Mouse (Mus musculus): ENCODE results near the gene Ank3. TPM values are rescaled to one million over a fixed set of nuclear protein-coding genes. Genes with fewer than 3 reads are reported as not detected.

Gene Ank3
- polyA plus RNA-seq, 1 experiment from 2014 or later = 22.5 TPM

GRCm38 (mm10) chr10:70041562-70041961 lies 643.0 kb downstream of the Ank3 start:
- Histone ChIP-seq H3K27ac (replicated peaks; ENCODE audit: low read depth, low read length) (no peak overlapping the region), H3K4me3 (ENCODE audit: low read depth, low read length) (no peak overlapping the region), H3K4me1 (ENCODE audit: control insufficient read depth, insufficient read depth, low read length) (no peaks in the 10 kb centered on the region), H3K9ac (ENCODE audit: low read depth, low read length) (no peak overlapping the region), H3K9me3 (ENCODE audit: control insufficient read depth, low read length) (no peaks in the 10 kb centered on the region), H3K27me3 (replicated peaks; ENCODE audit: control insufficient read depth, insufficient read depth, low read length) (no peaks in the 10 kb centered on the region), H3K4me2 (ENCODE audit: low read depth, low read length) (no peak overlapping the region), H3K36me3 (ENCODE audit: control insufficient read depth, insufficient read depth, low read length) (no peaks in the 10 kb centered on the region)
- DNase-seq (ENCODE audit: low spot score) (no peak), ATAC-seq (ENCODE audit: low read depth) (no peak)

- Histone ChIP-seq H3K4me2 (ENCODE audit: low read depth, low read length) (no peak overlapping the region), H3K9me3 (ENCODE audit: control insufficient read depth, low read length) (no peaks in the 10 kb centered on the region), H3K4me3 (ENCODE audit: low read depth, low read length) (no peak overlapping the region), H3K27me3 (replicated peaks; ENCODE audit: control insufficient read depth, insufficient read depth, low read length) (no peaks in the 10 kb centered on the region), H3K36me3 (ENCODE audit: control insufficient read depth, insufficient read depth, low read length) (no peaks in the 10 kb centered on the region), H3K4me1 (ENCODE audit: control insufficient read depth, insufficient read depth, low read length) (no peaks in the 10 kb centered on the region), H3K27ac (replicated peaks; ENCODE audit: low read depth, low read length) (no peak overlapping the region), H3K9ac (ENCODE audit: low read depth, low read length) (no peak overlapping the region)
- 71% methylated on average over 2 of the region's 2 CpGs for WGBS
- ATAC-seq (ENCODE audit: low read depth) (no peak), DNase-seq (ENCODE audit: low spot score) (no peak)
Observed at GRCm38 (mm10) chr10:70045722-70046121, 647.1 kb downstream of the Ank3 start.

- Histone ChIP-seq H3K4me3 (ENCODE audit: low read depth, low read length) (no peak overlapping the region), H3K9ac (ENCODE audit: low read depth, low read length) (no peak overlapping the region), H3K4me1 (ENCODE audit: control insufficient read depth, insufficient read depth, low read length) (no peaks in the 10 kb centered on the region), H3K4me2 (ENCODE audit: low read depth, low read length) (no peak overlapping the region), H3K9me3 (ENCODE audit: control insufficient read depth, low read length) (peaks cover 6% of the 10 kb centered on the region; the same call in 1 of the 2 replicates), H3K36me3 (ENCODE audit: control insufficient read depth, insufficient read depth, low read length) (no peaks in the 10 kb centered on the region), H3K27me3 (replicated peaks; ENCODE audit: control insufficient read depth, insufficient read depth, low read length) (no peaks in the 10 kb centered on the region), H3K27ac (replicated peaks; ENCODE audit: low read depth, low read length) (no peak overlapping the region)
- DNase-seq (ENCODE audit: low spot score) (no peak), ATAC-seq (ENCODE audit: low read depth) (no peak)
- WGBS = 86% methylated on average over 7 of the region's 7 CpGs
Observed at GRCm38 (mm10) chr10:70049771-70050170, 651.2 kb downstream of the Ank3 start.

- Histone ChIP-seq H3K9ac (ENCODE audit: low read depth, low read length) (no peak overlapping the region), H3K27ac (replicated peaks; ENCODE audit: low read depth, low read length) (no peak overlapping the region), H3K4me1 (ENCODE audit: control insufficient read depth, insufficient read depth, low read length) (no peaks in the 10 kb centered on the region), H3K4me2 (ENCODE audit: low read depth, low read length) (no peak overlapping the region), H3K36me3 (ENCODE audit: control insufficient read depth, insufficient read depth, low read length) (no peaks in the 10 kb centered on the region), H3K9me3 (ENCODE audit: control insufficient read depth, low read length) (peaks cover 6% of the 10 kb centered on the region; the same call in 1 of the 2 replicates), H3K27me3 (replicated peaks; ENCODE audit: control insufficient read depth, insufficient read depth, low read length) (no peaks in the 10 kb centered on the region), H3K4me3 (ENCODE audit: low read depth, low read length) (no peak overlapping the region)
- DNase-seq (ENCODE audit: low spot score) = no peak
- WGBS = 83% methylated on average over 2 of the region's 2 CpGs
- ATAC-seq (ENCODE audit: low read depth) = no peak
Observed at GRCm38 (mm10) chr10:70055291-70055690, 656.7 kb downstream of the Ank3 start.

- Histone ChIP-seq H3K27me3 (replicated peaks; ENCODE audit: control insufficient read depth, insufficient read depth, low read length) (no peaks in the 10 kb centered on the region), H3K4me2 (ENCODE audit: low read depth, low read length) (no peak overlapping the region), H3K4me1 (ENCODE audit: control insufficient read depth, insufficient read depth, low read length) (no peaks in the 10 kb centered on the region), H3K9ac (ENCODE audit: low read depth, low read length) (no peak overlapping the region), H3K27ac (replicated peaks; ENCODE audit: low read depth, low read length) (0 out of 2 replicates have a peak overlapping the region, but pooled peaks have one; percentile 10), H3K9me3 (ENCODE audit: control insufficient read depth, low read length) (peaks cover 6% of the 10 kb centered on the region; the same call in 1 of the 2 replicates), H3K4me3 (ENCODE audit: low read depth, low read length) (no peak overlapping the region), H3K36me3 (ENCODE audit: control insufficient read depth, insufficient read depth, low read length) (no peaks in the 10 kb centered on the region)
- ATAC-seq (ENCODE audit: low read depth) (peak; percentile 59), DNase-seq (ENCODE audit: low spot score) (peak; percentile 87)
- WGBS = 56% methylated on average over 3 of the region's 3 CpGs
Observed at GRCm38 (mm10) chr10:70057064-70057463, 658.5 kb downstream of the Ank3 start.

GRCm38 (mm10) chr10:70060021-70060688 lies 661.6 kb downstream of the Ank3 start:
- H3K4me2 ChIP-seq (ENCODE audit: low read depth, low read length) = peak overlapping the region; percentile 15; the same call in 1 of the 2 replicates
- no peaks in the 10 kb centered on the region for H3K36me3 ChIP-seq (ENCODE audit: control insufficient read depth, insufficient read depth, low read length)
- no peaks in the 10 kb centered on the region for H3K4me1 ChIP-seq (ENCODE audit: control insufficient read depth, insufficient read depth, low read length)
- DNase-seq (ENCODE audit: low spot score) (peak; percentile 87), ATAC-seq (ENCODE audit: low read depth) (peak; percentile 91)
- H3K4me3 ChIP-seq (ENCODE audit: low read depth, low read length) = no peak overlapping the region
- no peaks in the 10 kb centered on the region for H3K9me3 ChIP-seq (ENCODE audit: control insufficient read depth, low read length)
- no peak overlapping the region for H3K9ac ChIP-seq (ENCODE audit: low read depth, low read length)
- H3K27me3 ChIP-seq (replicated peaks; ENCODE audit: control insufficient read depth, insufficient read depth, low read length) = no peaks in the 10 kb centered on the region
- no peak overlapping the region for H3K27ac ChIP-seq (replicated peaks; ENCODE audit: low read depth, low read length)
- WGBS = 61% methylated on average over 19 of the region's 19 CpGs

- Histone ChIP-seq H3K27ac (replicated peaks; ENCODE audit: low read depth, low read length) (no peak overlapping the region), H3K4me2 (ENCODE audit: low read depth, low read length) (no peak overlapping the region), H3K9me3 (ENCODE audit: control insufficient read depth, low read length) (no peaks in the 10 kb centered on the region), H3K4me3 (ENCODE audit: low read depth, low read length) (no peak overlapping the region), H3K9ac (ENCODE audit: low read depth, low read length) (no peak overlapping the region), H3K36me3 (ENCODE audit: control insufficient read depth, insufficient read depth, low read length) (no peaks in the 10 kb centered on the region), H3K4me1 (ENCODE audit: control insufficient read depth, insufficient read depth, low read length) (no peaks in the 10 kb centered on the region), H3K27me3 (replicated peaks; ENCODE audit: control insufficient read depth, insufficient read depth, low read length) (no peaks in the 10 kb centered on the region)
- 40% methylated on average over 10 of the region's 10 CpGs for WGBS
- peak; percentile 31 for ATAC-seq (ENCODE audit: low read depth)
- DNase-seq (ENCODE audit: low spot score) = peak; percentile 75
Observed at GRCm38 (mm10) chr10:70060689-70061081, 662.1 kb downstream of the Ank3 start.

- no peaks in the 10 kb centered on the region for H3K9me3 ChIP-seq (ENCODE audit: control insufficient read depth, low read length)
- H3K27ac ChIP-seq (replicated peaks; ENCODE audit: low read depth, low read length) = no peak overlapping the region
- no peaks in the 10 kb centered on the region for H3K36me3 ChIP-seq (ENCODE audit: control insufficient read depth, insufficient read depth, low read length)
- ATAC-seq (ENCODE audit: low read depth) (no peak), DNase-seq (ENCODE audit: low spot score) (no peak)
- H3K4me2 ChIP-seq (ENCODE audit: low read depth, low read length) = no peak overlapping the region
- no peak overlapping the region for H3K9ac ChIP-seq (ENCODE audit: low read depth, low read length)
- no peak overlapping the region for H3K4me3 ChIP-seq (ENCODE audit: low read depth, low read length)
- H3K4me1 ChIP-seq (ENCODE audit: control insufficient read depth, insufficient read depth, low read length) = no peaks in the 10 kb centered on the region
- no peaks in the 10 kb centered on the region for H3K27me3 ChIP-seq (replicated peaks; ENCODE audit: control insufficient read depth, insufficient read depth, low read length)
- 68% methylated on average over 6 of the region's 6 CpGs for WGBS
Observed at GRCm38 (mm10) chr10:70063881-70064555, 665.4 kb downstream of the Ank3 start.

GRCm38 (mm10) chr10:70065191-70065590 lies 666.6 kb downstream of the Ank3 start:
- H3K9ac ChIP-seq (ENCODE audit: low read depth, low read length) = no peak overlapping the region
- no peaks in the 10 kb centered on the region for H3K4me1 ChIP-seq (ENCODE audit: control insufficient read depth, insufficient read depth, low read length)
- no peaks in the 10 kb centered on the region for H3K27me3 ChIP-seq (replicated peaks; ENCODE audit: control insufficient read depth, insufficient read depth, low read length)
- H3K36me3 ChIP-seq (ENCODE audit: control insufficient read depth, insufficient read depth, low read length) = no peaks in the 10 kb centered on the region
- ATAC-seq (ENCODE audit: low read depth) = no peak
- H3K4me2 ChIP-seq (ENCODE audit: low read depth, low read length) = no peak overlapping the region
- WGBS = 71% methylated on average over 3 of the region's 3 CpGs
- H3K4me3 ChIP-seq (ENCODE audit: low read depth, low read length) = no peak overlapping the region
- H3K9me3 ChIP-seq (ENCODE audit: control insufficient read depth, low read length) = no peaks in the 10 kb centered on the region
- no peak overlapping the region for H3K27ac ChIP-seq (replicated peaks; ENCODE audit: low read depth, low read length)
- no peak for DNase-seq (ENCODE audit: low spot score)

Data from embryonic facial prominence, embryonic 14.5 days (tissue).